Mouse (Mus musculus): ENCODE data around the gene Shd. TPM values are rescaled to one million over a fixed set of nuclear protein-coding genes. Genes with fewer than 3 reads are reported as not detected.

Shd gene
- total RNA-seq, 2 experiments from 2014 or later, result 0.49 to 0.92 TPM

DNA sequence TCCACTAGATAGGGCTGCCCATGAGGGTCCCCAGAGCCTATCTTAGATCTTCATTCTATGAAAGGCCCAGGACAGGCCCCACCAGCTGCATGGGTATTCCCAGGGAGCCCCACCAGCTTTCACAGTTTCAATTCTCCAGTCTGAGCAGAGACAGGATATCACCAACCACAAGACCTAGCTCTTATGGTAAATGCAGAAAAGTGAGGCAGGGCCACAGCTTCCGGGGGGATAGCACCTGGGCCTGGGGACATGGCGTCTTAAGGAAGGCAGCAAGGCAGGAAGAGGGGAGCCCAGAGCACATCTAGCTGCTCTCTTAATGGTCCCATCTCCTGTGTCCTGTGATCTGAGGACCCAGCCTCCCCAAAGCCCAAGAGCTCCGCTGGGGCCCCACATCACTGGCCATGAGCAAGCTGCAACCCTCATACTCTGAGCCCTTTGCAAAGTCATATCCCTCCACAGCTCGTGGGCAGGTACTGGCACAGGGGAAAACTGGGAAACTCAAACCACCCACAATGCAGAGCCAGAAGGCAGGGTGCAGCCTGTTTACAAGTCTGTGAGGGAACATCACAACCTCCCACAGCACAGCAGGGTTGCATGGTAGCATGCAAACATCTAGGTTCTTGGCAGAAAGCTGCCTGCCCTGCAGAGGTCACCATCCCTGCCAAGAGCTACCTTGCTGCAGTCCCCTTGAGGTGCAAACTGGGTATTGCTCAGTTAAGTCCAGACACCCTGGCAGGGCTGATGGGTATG, 51.1 kb downstream of the Shd start:
- intact Hi-C loops (cut with DNase I), result no loop called here
- no peak for DNase-seq (ENCODE audit: low spot score)

DNA sequence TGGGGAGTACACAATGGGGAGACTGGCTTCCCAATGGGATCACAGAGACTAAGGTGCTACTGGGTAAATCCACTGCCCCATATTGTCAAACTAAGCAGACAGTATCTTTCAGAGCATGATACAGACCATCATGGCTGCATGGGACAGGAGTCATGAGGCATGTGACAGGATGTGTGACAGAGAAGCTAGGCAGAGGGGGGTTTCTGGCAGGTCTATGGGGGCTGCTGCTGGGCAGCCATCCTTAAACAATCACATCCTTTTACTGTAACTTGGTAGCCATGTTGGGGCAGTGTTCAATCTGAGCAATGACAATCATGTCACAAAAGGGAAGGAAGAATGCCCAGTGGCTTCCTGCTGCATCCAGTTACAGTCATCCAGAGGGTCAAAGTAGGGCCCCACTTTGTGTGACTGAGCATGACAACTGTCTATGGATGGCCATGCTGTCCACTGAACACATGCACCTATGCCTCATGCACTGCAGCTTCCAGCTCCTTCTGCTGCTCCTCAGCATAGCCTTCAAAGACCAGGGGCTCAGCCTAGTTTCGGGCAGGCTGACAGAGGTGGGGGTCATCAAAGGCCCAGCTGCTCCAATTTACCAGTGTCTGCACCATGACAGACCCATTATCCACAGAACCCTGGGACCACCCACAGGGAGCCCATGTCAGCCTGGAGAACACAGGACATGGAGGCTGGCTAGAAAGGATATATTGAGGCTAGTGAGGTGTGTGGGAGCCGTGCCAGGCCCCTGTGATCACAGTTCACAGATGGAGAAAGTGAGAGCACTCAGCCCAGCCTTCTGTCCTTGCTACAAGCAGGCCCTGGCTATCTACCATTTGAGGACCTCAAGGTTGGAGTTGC, 52.1 kb downstream of the Shd start:
- DNase-seq (ENCODE audit: low spot score), result no peak
- intact Hi-C loops (cut with DNase I), result no loop called here

DNA sequence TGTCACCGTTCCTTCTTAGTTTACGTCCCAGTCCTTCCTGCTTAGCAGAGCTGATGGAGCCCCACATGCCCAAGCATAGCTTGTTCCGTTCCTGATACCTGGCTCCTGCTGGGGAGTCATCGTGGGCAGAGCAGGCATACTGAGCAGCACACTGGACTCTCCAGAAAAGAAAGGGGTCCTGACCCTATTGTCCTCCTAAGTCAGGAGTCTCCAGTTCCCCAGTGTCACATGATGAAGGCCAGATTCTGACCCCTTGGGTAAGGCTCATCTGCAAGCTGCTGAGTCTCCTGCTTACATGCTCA, 52.7 kb downstream of the Shd start:
- no peak for DNase-seq (ENCODE audit: low spot score)
- intact Hi-C loops (cut with DNase I), result no loop called here

DNA sequence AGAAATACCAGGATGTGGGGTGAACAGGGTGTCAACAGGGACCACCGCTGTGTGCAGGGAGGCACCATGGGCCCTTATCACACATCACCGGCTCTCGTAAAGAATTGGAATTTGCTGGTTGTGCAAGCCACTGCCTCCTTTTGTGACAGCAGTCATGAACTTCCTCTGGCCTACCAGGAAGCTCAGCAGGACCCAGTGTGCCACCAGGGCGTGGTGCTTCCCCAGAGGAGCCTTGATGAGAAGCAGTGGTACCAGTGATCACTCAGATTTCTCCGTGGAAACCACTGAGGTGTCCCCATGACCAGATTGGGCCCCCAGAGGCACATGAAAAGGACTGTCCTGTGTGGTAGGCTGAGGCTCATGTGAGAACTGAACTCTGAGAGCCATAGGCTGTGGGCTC, 53.1 kb downstream of the Shd start:
- intact Hi-C loops (cut with DNase I), result no loop called here

DNA sequence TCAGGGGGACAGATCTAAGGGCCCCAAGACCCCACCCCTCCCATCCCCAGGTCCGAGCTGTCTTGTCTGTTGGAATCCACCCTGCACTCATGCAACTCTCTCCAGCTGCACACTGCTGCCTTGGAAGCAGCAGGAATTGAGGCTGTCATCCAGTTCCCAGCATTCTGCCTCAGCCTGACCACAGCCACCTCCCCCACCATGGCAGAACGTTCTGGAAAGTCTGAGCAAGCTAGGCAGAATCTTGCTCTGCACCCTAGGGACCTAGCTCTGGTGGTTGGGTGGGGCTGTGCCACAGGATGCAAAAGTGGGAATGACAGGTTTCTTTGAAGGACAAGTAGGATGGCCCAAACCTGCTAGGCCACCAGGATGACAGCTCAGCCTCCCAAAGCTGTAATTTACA, 54.2 kb downstream of the Shd start:
- DNase-seq (ENCODE audit: low spot score), result no peak
- intact Hi-C loops (cut with DNase I), result no loop called here

More for the DNA sequence above, 53.1 kb downstream of the Shd start:
- DNase-seq (ENCODE audit: low spot score), result no peak

DNA sequence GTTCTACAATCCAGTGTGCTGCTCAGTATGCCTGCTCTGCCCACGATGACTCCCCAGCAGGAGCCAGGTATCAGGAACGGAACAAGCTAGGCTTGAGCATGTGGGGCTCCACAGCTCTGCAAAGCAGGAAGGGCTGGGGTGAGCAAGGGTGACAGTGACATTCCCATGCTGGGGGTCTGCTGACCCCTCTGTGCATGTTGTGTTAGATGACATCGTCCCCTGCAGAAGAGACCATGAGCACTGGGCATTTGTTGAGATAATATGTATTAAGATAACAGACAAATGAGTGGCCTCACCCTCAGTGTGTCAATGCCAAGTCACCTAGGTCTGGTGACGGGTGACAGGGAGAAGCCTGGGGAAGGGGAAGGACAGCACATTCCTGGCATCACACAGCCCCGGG, 54.7 kb downstream of the Shd start:
- DNase-seq (ENCODE audit: low spot score), result no peak
- intact Hi-C loops (cut with DNase I), result no loop called here

Other genes with a start within 250 kb of the Shd start
- gene Adgre4, start 220.5 kb upstream of the Shd start, total RNA-seq (2021), result under 1 TPM; 0.42 to 0.44 TPM
- 1 to 10 TPM; 3.6 to 4.1 TPM for gene Zfp119a, start 91.5 kb upstream of the Shd start, total RNA-seq (2021)
- gene Zfp959, start 78.4 kb upstream of the Shd start, total RNA-seq (2021), result 1 to 10 TPM; 4.3 to 5.3 TPM
- 1 to 10 TPM; 3.1 to 3.6 TPM for gene Zfp119b, start 21.0 kb upstream of the Shd start, total RNA-seq (2021)
- gene Ebi3, start 17.8 kb upstream of the Shd start, total RNA-seq (2021), result under 1 TPM; 0.75 to 0.81 TPM
- gene Yju2, start 11.4 kb upstream of the Shd start, total RNA-seq (2021), result 1 to 10 TPM; 9.6 to 9.7 TPM
- gene Fsd1, start 16.0 kb downstream of the Shd start, total RNA-seq (2021), result under 1 TPM in 1 of 2 experiments, not detected in 1; 0.47 TPM
- gene Stap2, start 35.1 kb downstream of the Shd start, total RNA-seq (2021), result 10 to 100 TPM; 14.1 to 14.6 TPM
- gene Mpnd, start 35.2 kb downstream of the Shd start, total RNA-seq (2021), result 10 to 100 TPM; 50.0 to 59.4 TPM
- 10 to 100 TPM; 17.6 to 19.8 TPM for gene Sh3gl1, start 66.2 kb downstream of the Shd start, total RNA-seq (2021)
- 1 to 10 TPM in 1 of 2 experiments, under 1 TPM in 1; 0.95 to 1.2 TPM for gene Chaf1a, start 70.0 kb downstream of the Shd start, total RNA-seq (2021)
- gene Ubxn6, start 104.6 kb downstream of the Shd start, total RNA-seq (2021), result 10 to 100 TPM; 49.7 to 51.5 TPM
- 10 to 100 TPM; 33.6 to 36.4 TPM for gene Hdgfl2, start 109.2 kb downstream of the Shd start, total RNA-seq (2021)
- gene Plin4, start 139.3 kb downstream of the Shd start, total RNA-seq (2021), result 100 to 1,000 TPM; 135 to 136 TPM
- 100 to 1,000 TPM; 143 to 166 TPM for gene Plin5, start 147.1 kb downstream of the Shd start, total RNA-seq (2021)
- gene Lrg1, start 151.5 kb downstream of the Shd start, total RNA-seq (2021), result 10 to 100 TPM; 53.8 to 55.0 TPM
- gene Sema6b, start 169.9 kb downstream of the Shd start, total RNA-seq (2021), result 1 to 10 TPM; 7.3 to 8.8 TPM
- gene Tnfaip8l1, start 192.0 kb downstream of the Shd start, total RNA-seq (2021), result 1 to 10 TPM; 2.2 to 2.5 TPM
- gene Mydgf, start 213.5 kb downstream of the Shd start, total RNA-seq (2021), result 10 to 100 TPM; 30.2 to 33.0 TPM
- gene Dpp9, start 248.4 kb downstream of the Shd start, total RNA-seq (2021), result 10 to 100 TPM; 37.1 to 39.1 TPM

All from heart, postnatal 25 days (tissue).